Mouse (Mus musculus): ENCODE measurements around the gene Alox15.

- no peak for TF ChIP-seq HCFC1 (IDR thresholded peaks at IDR 0.05; ENCODE audit: low read depth, low read length)
- TF ChIP-seq MEF2A (IDR thresholded peaks at IDR 0.05; ENCODE audit: borderline replicate concordance, low read depth, low read length): no peak
- no peak for TF ChIP-seq GABPA (IDR thresholded peaks at IDR 0.05; ENCODE audit: insufficient replicate concordance, low read depth, low read length)
- TF ChIP-seq CTCF (conservative IDR thresholded peaks at IDR 0.05 in 1 of 2, IDR thresholded peaks at IDR 0.05 in 1 of 2; ENCODE audit: low read depth in 2 of 2, low read length in 2 of 2): no peak
- TF ChIP-seq ZNF384 (IDR thresholded peaks at IDR 0.05; ENCODE audit: low read depth, low read length): no peak
- no peak for TF ChIP-seq CHD2 (IDR thresholded peaks at IDR 0.05; ENCODE audit: low read length)
- no peak for TF ChIP-seq ETS1 (conservative IDR thresholded peaks at IDR 0.05; ENCODE audit: low read depth, low read length)
- TF ChIP-seq POLR2A (IDR thresholded peaks at IDR 0.05; ENCODE audit: low read depth, low read length): no peak
Observed at GRCm38 (mm10) chr11:70376054-70376453, 24.2 kb upstream of the Alox15 start.

Measured in CH12.LX (cell line).